Mouse (Mus musculus): ENCODE measurements around the gene Commd1.

DNA sequence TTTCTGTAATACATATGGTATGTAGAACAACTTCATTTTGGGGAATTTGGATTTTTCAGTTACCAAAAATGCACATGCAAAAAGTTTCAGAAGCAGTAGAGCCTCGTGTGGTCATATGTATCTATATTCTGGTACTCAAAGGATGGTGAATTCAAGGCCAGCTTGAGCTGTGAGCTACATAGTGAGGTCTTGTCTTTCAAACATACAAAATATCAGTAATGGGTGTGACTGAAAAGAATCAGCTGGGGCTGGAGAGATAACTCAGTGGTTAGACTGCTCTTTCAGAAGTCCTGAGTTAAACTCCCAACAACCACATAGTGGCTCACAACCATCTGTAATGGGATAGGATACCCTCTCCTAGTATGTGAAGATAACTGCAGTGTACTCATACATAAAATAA is 16.1 kb upstream of the Commd1 start:
- no peak for TF ChIP-seq CTCF (conservative IDR thresholded peaks at IDR 0.05; ENCODE audit: insufficient read depth, insufficient read length, low read depth, low read length)
- no peak for TF ChIP-seq POLR2A (IDR thresholded peaks at IDR 0.05; ENCODE audit: low read depth, low read length)

Measured in kidney, adult 2 months (tissue).